Mouse (Mus musculus): ENCODE measurements around the gene Bbs9. TPM values are rescaled to one million over a fixed set of nuclear protein-coding genes. Genes with fewer than 3 reads are reported as not detected.

Bbs9 gene
- total RNA-seq, 2 experiments from 2014 or later: 18.9 to 20.8 TPM

DNA sequence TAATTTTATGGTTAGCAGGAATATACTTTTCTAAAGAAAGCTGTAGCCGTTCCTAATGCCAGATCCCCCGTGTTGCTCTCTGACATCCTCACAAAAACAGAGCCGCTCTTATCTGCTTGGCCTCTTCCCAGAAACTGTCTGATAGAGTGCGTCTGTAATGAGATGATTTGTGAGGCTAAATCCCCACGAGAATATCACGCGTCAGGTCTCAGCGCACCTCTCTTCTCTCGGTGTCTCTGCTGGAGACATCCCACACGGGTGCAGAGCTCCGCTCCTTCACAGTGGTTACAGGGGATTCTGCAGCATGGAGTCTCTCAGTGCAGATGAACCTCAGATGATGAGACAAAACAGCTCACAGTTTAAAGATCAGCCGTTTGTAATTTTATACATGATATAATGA is 204.5 kb downstream of the Bbs9 start:
- ATAC-seq (replicated peaks; ENCODE audit: poor library complexity): no peak

DNA sequence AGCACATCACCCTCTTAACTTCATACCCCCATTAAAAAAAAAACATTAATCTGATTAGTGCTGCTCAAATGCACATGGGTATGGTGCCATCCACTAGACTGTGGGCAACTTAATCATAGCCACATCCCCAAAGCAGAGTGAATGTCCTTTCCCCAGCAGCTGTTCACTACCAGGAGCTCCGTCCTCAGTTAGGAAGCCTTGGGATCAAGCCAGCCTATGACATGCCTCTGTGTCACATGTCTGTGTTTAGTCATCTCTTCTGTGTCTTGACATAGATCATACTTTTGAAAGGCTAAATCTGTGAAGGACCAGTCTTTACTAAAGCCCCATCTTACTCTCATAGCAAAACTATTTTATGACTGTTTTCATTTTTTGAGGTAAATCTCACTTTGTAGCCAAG is 205.0 kb downstream of the Bbs9 start:
- no peak for ATAC-seq (replicated peaks; ENCODE audit: poor library complexity)

DNA sequence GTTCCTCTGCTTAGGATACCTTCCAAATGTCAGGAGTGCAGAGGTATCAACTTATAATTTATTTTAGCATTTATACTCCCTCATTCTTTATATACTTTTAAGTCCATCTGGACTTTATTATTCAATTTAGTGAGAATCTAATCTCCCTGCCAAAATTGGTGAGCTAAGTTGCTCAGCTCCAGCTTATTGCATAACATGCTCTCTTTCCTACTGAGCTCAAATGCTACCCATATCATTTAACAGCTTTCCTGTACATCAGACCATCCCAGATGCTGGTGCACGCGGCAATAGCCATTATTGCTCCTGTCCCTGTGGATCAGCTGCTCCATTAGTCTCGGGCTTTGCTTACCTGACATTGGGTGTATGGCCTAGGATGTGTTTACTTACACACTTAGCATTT is 208.3 kb downstream of the Bbs9 start:
- ATAC-seq (replicated peaks; ENCODE audit: poor library complexity): no peak

DNA sequence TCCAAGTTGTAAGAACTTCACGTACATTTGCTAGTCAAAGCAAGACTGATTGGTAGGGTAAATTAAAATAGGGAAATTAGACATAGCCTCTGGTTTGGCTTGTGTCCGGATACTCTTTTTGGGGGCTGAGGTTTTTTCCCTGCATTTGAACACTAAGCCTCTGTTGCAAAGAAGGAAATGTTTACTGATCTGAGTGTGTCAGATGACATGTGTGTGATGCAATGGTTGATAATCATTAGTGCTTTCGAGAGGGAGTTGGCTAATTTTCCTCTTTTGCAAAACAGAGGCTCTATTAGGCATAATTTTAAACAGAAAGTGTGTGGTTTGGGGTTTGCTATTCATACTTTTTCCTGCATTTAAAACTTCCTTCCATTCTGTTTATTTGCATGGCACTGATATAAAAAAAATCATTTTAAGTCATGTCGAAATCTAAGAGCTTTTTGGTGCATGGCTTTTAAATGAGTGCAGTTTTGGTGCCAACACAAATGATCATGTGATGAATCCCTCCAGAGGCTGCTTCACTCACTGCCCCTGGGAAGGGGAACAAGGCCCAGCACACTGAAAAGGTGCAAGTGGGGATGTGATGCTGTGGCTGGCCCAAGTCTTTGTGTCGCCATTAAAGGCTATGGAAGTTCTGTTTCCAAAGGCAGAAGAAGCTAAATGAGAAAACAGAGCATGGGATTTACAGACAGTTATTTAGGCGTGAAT is 211.4 kb downstream of the Bbs9 start:
- peak; percentile 89 for ATAC-seq (replicated peaks; ENCODE audit: poor library complexity)

DNA sequence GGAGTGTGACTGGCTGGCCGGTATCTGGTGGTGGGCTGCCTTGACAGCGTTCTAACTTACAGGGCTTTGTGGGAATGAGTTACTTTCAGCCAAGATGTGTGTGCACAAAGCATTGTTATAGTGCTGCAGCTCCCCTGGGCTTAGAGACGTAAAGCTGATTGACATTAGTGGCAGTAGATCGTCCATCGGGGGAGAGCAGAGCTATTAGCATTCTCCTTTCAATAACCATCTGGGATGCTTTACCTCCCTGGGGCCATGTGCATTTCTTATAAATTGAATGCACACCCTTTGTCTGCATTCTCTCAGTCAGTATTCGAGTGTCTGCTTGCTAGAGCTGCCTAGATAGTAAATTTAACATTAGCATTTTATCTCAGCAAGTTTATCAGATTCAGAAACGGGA is 214.7 kb downstream of the Bbs9 start:
- ATAC-seq (replicated peaks; ENCODE audit: poor library complexity): no peak

DNA sequence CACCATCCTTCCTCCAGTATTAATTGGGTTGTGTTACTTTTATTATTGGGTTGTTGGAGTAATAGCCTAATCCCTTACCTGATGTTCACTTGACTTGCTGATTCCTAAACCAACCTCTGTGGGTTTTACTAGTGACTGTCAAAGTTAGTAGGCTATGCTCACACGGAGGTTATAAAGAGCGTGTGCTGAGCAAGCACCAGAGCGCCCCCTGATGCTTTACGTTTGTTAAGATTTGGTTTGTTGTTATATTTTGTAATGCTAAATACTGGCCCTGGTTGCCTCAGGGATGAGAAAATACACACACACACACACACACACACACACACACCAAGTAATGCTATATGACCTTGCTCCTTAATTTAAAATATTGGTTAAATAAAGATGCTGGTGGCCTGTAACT is 219.9 kb downstream of the Bbs9 start:
- no peak for ATAC-seq (replicated peaks; ENCODE audit: poor library complexity)

DNA sequence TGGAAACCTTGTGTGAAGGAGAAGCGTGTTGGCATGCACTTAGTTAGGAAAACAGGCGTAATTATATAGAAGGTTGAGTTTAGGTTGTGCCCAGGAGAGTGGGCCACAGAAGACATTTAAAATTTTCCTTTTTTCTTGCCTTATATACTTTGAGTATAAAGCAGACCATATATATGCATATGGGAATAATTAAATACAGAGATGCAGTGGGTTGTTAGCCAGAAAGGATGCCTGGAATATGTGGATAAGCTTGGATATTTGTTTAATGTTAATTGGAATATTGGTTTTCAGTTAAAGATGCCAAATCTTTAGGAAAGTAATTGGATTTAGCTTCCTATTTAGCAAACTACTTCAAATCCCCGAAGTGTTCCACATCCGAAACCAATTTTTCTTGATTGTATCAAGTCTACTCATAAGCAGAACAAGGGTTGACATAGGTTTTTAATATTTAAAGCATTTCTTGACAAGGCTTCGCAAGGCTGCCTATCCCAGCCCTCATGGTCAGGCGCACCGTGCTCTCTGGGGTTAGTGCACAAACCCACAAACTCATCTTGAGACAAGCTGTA is 221.4 kb downstream of the Bbs9 start:
- no peak for ATAC-seq (replicated peaks; ENCODE audit: poor library complexity)

DNA sequence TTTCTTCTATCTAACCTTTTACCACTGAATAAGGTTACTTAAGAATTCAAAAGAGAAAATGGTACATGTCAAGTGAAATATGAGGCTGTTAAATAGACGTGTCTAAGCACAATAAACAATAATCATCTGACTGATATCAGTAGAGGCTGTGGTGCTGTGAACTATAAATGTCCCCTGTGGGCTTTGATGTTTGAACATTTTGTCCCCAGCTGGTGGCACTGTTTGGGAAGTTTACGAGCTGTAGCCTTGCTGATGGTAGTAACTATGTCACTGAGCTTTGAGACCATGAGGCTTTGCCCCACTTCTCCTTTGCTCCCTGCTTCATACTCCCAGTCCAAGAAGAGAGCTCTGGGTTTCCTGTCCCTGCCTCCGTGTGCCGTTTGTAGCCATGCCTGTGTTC is 222.3 kb downstream of the Bbs9 start:
- 0 out of 2 replicates have a peak, but pooled peaks have one; percentile 11 for ATAC-seq (replicated peaks; ENCODE audit: poor library complexity)

DNA sequence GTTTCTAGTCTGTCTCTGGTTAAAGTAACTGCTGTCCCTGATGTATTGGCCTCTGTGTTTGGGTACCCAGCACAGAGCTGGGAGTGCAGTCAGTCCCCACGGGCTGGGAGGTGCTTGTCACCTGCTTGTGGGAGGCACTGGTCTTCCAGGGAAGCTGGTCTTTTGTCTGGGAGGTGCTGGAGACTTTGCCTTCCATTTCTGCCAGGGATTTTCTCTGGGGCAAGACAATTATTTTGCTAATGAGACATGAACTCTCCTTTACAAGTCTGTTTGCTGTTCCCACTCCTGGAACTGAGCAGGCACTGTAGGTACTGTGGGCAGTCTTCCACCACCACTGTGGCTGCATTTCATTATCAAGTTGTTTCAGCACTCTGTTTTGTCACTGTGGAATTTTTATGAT is 223.0 kb downstream of the Bbs9 start:
- no peak for ATAC-seq (replicated peaks; ENCODE audit: poor library complexity)

DNA sequence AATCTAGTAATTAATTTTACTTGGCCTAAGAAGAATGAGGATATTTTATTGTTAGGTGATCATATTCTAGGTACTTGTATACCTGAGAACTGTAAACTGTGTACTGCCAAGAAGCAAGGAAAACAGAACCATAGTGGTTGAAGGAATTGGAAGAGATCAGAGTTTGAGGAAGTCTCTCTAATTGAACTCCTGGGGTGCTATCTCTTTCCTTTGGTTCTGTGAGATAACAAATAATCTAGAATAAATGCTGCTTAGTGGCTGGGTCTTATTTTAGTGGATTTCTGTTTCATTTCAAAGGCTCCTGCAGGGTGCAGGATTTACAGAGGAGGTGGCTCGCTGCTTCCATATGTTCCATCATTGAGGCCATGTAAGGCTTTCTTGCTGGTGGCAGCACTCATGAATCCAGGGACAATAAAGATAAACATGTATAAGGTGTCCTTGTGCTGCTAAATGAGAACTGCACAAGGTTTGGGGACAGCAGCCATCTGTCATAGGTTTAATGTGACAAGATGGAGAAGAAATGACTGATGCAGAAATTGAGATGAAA is 226.6 kb downstream of the Bbs9 start:
- ATAC-seq (replicated peaks; ENCODE audit: poor library complexity): no peak

DNA sequence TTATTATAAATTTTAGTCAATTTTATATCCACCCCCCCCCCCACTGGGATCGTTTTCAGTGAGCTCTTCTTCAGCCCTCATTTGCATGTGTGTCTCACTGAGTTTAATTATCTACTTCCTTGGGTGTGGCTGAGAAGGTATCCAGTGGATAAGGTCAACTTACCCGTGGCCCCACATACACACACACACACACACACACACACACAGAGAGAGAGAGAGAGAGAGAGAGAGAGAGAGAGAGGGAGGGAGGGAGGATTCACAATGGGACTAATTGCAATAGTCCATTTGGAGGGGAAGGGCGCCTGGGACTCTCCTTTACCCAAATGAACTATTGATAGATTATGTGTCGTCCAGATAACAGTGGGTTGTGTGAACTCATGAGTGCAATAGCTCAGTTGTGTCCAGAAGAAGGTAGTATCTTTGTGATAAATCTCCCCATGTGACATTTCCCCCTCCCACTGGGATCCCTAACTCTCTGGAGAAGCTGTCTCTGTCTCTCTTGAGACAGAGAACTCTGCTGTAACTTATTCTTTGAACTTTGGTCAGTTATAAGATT is 227.4 kb downstream of the Bbs9 start:
- no peak for ATAC-seq (replicated peaks; ENCODE audit: poor library complexity)

DNA sequence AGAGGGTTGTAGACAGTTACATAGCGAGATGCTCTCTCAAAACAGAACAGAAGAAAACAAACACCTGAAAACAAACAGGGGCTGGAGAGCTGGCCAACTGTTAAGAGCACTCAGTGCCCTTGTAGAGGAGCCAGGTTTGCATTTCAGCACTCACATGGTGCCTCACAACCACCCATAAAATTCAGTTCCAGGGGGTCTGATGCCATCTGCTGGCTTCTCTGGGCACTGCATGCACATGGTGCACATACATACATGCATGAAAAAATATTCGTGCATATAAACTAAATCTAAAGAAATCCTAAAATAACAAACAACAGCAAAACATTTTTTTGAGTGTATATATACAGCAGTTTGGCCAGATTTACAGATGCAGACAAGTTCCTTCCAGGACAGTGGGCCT is 228.0 kb downstream of the Bbs9 start:
- ATAC-seq (replicated peaks; ENCODE audit: poor library complexity): no peak; the same call in 1 of the 2 replicates

DNA sequence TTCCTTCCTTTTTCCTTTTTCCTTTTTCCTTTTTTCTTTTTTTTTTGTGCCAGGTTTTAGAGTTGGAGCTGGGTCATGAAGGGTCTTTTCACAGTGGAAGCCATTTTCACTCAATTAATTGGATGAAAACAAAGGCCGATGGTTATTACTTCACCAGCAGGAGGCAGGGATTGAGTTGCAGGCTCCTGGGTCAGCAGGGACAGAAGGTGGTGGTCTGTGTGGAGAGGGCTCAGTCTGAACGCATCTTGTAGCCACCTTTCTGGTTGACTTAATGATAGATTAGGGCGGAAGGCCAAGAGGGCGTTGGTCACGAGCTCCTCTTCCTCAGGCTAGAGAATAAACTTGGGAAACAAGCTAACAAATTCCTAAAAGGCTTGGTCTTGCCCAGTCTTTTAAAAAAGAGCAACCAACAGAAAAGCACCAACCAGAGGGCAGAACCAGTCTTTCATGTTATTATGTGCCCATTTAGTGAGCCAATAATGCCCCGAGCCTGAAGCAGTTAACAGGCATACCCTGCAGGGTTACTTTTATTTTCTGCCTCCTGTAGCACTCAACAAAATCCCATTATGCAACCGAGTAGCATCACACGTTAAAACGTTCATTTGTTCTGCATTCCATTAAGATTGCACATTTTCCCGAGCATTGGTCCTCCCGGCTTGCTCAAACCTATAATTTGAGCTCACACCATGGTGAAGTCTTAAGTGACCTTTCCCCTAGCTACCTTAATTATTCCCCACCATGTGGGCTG is 231.8 kb downstream of the Bbs9 start:
- no peak for ATAC-seq (replicated peaks; ENCODE audit: poor library complexity)

DNA sequence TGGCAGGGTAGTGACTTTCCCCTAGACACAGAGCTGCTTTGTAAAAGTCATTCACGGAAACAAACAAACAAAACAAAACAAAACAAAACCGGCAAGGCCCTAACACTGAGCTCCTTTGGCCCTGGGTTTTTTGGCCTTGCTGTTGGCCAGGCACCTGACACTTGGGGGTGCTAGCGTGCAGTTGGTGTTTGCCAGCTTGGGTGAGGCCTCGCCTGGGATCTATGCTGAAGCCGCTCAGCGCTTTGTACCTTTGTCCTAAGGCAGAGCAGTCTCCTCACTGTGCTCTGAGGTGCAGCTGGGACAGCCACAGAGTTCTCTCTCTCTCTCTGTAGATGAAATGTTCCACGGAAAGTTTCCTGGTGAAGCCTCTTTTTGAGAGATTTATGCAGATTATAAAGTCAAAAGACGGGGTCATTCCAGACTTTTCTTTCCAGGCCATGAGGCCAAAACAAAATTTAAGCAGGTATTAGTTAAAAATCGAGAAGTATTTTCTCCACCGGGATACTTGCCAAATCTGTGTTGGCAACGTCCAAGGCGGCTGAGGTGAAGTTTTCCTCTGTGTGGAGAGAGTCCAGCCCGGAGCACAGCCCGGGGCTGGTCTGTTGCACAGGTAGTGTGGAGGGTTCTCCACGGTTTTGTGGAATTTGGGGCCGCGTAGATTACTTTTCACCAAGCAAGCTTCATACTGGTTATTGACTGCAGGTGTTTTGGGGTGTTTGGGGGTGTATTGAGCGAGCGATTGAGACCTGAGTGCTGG is 233.6 kb downstream of the Bbs9 start:
- peak; percentile 95 for ATAC-seq (replicated peaks; ENCODE audit: poor library complexity)

DNA sequence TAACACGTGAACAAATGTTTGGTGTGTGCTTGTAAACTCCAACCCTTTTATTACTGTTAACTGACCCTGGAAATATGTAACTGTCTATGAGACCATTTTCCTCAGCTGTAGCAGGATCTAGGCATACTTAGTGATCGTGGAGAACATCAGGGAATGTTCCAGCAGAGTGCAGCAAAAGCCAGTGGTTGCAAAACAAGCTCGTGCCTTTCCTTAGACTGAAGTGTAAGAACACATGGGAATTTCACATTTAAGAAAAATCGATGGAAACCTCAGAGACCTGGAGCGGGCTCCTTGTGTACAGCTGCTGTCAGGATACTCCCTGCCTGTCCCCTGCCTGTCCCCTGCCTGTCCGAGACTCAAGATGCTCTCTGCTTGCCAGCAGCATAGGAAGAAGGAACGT is 234.5 kb downstream of the Bbs9 start:
- ATAC-seq (replicated peaks; ENCODE audit: poor library complexity): no peak

DNA sequence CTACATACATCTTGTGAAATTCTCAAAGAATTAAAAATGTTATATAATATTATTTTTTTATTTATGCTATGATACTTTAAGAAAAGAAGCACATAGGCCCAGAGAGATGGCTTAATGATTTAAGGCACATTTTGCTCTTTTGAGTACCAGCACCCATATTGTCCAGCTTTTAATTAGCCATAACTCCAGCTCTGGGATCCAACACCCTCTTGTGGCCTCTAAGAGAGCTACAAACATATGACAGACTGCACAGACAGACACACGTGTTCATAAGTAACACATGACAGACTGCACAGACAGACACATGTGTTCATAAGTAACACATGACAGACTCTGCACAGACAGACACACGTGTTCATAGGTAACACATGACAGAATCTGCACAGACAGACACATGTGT is 235.8 kb downstream of the Bbs9 start:
- ATAC-seq (replicated peaks; ENCODE audit: poor library complexity): no peak

DNA sequence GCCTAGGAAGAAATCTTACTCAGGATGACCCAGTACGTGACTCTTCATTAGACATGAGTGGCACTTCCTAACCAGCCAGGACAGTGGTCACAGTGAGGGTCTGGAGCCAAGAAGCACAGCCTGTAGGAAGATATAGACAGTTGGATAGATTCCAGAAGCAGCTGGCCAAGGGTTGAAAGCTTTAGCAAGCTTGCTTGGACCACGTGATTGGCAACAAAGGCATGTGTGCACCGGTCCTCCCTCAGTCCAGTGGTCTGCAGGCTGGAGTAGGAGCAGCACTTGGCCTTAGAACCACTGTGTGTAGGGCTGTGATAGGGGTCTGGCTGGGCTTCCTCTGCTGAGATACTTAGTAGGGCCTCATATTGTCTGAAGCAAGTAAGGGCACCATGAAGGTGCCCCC is 237.2 kb downstream of the Bbs9 start:
- no peak for ATAC-seq (replicated peaks; ENCODE audit: poor library complexity)

DNA sequence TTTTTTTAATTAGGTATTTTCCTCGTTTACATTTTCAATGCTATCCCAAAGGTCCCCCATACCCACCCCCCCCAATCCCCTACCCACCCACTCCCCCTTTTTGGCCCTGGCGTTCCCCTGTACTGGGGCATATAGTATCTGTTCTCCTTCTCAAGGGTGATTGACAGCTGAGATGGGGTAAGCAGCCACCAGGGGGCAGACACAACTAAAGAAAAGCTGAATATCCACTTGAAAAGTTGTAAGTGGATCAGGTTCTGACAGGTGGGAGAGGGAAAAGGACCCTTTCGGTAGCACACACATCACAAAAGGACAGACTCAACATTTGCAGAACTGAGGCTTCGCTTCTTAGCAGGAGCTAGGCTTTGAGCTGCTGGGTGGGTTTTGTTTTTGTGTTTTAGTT is 237.8 kb downstream of the Bbs9 start:
- peak; percentile 81 for ATAC-seq (replicated peaks; ENCODE audit: poor library complexity)

DNA sequence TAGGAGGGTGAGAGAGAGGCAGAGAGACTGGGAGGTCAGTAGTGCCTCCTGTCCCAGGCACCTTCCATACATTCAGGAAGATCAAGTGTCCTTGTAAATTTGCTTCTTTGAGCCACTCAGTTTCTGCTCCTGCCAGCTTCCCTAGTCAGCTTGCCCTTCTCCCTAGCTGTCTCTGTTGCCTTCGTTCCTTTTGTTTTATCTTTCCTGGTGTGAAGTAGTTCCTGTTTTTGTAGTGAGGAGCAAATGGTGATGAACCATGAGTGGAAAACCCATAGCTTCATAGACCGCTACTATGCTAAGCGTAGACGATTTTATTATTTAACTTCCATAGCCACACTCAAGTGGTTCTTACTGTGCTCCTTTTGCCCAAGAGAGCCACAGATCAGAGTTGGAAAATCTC is 242.1 kb downstream of the Bbs9 start:
- ATAC-seq (replicated peaks; ENCODE audit: poor library complexity): no peak

DNA sequence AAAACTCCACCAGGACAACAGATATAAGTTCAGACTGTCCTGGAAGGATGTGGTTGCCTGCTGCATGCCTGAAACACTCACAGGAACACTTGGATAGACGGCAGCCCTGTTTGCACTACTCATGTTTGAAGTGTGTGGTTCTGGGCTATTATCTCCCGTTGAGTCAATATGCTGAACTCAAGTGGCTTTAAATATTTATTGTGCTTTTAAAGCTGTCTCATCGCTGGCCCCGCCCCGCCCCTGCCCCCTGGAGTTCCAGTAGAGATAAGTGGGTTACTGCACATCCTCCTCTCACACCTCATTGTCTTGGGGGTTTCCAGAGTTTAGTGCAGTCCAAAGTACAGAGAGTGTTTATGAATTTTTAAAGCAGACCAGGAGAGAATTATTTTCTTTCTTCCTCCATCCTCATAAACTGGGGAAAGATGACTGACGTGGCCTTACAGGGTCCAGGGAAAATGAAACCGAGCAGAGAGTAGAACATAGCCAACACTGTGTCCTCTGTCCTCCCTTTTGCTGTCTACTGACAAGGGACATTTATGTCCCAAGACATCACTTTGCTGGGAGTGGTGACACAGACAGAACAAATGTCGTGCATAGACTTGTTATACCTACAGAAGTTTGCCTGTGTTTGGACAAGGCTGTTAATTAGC is 242.8 kb downstream of the Bbs9 start:
- no peak for ATAC-seq (replicated peaks; ENCODE audit: poor library complexity)

Data from megakaryocyte progenitor cell, adult 5-6 weeks (primary cell).